Mouse (Mus musculus): ENCODE data around the gene Ell2. TPM values are rescaled to one million over a fixed set of nuclear protein-coding genes. Genes with fewer than 3 reads are reported as not detected.

Gene Ell2
- polyA plus RNA-seq, 1 experiment: 27.3 TPM

DNA sequence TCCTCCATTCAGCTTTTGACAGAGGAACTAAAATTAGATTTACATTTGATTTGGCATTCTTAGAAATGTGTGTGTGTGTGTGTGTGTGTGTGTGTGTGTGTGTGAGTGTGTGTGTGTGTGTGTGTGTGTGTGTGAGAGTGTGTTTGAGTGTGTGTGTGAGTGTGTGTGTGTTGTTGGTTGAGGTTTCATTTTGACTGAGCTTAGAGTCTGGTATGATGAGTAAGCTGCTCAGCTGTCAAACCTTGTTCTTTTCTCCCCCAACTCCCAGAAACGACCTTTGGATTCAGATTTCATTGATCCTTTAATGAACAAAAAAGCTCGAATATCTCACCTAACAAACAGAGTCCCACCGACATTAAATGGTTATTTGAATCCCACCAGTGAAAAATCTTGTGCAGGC, 56.7 kb downstream of the Ell2 start:
- H3K4me1 ChIP-seq (ENCODE audit: control insufficient read depth, insufficient read depth, low read length): no peaks in the 10 kb centered on the region
- WGBS: 78% methylated on average over 3 of the region's 3 CpGs
- no peak for TF ChIP-seq POLR2A (IDR thresholded peaks at IDR 0.05; ENCODE audit: borderline replicate concordance, control insufficient read depth, low read depth, low read length)
- TF ChIP-seq CTCF (IDR thresholded peaks at IDR 0.05; ENCODE audit: control insufficient read depth, insufficient read depth, low read length): no peak
- H3K4me3 ChIP-seq (replicated peaks; ENCODE audit: control insufficient read depth, low read depth, low read length): no peak overlapping the region
- no peak overlapping the region for H3K27ac ChIP-seq (ENCODE audit: control insufficient read depth, insufficient read depth, low read depth, low read length, poor library complexity)

DNA sequence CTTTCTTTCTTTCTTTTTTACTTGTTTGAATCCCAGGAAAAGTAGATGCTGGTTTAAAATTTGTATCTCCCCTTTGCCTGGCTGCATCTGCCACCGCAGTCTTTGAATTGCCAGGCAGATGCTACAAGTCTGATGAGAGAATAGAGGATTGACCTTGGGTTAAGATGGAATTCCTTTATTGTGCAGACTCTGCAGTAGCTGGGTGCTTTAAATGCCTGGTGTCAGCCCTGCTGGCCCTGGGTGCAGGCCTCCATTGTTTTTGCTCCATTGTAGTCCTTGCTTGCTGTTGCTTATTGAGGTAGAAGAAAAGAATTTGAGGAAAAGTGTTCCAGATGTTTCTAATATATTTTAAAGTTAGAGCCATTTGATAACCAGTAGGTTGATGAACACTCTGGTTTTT, 59.2 kb downstream of the Ell2 start:
- Histone ChIP-seq H3K4me3 (replicated peaks; ENCODE audit: control insufficient read depth, low read depth, low read length) (no peak overlapping the region), H3K4me1 (ENCODE audit: control insufficient read depth, insufficient read depth, low read length) (no peaks in the 10 kb centered on the region), H3K27ac (ENCODE audit: control insufficient read depth, insufficient read depth, low read depth, low read length, poor library complexity) (no peak overlapping the region)
- 91% methylated on average over 1 of the region's 1 CpGs for WGBS
- TF ChIP-seq POLR2A (IDR thresholded peaks at IDR 0.05; ENCODE audit: borderline replicate concordance, control insufficient read depth, low read depth, low read length) (no peak), CTCF (IDR thresholded peaks at IDR 0.05; ENCODE audit: control insufficient read depth, insufficient read depth, low read length) (no peak)

GRCm38 (mm10) chr13:75766238-75766637, 59.7 kb downstream of the Ell2 start:
- 91% methylated on average over 5 of the region's 5 CpGs for WGBS
- no peak overlapping the region for H3K4me3 ChIP-seq (replicated peaks; ENCODE audit: control insufficient read depth, low read depth, low read length)
- H3K4me1 ChIP-seq (ENCODE audit: control insufficient read depth, insufficient read depth, low read length): no peaks in the 10 kb centered on the region
- no peak overlapping the region for H3K27ac ChIP-seq (ENCODE audit: control insufficient read depth, insufficient read depth, low read depth, low read length, poor library complexity)
- TF ChIP-seq POLR2A (IDR thresholded peaks at IDR 0.05; ENCODE audit: borderline replicate concordance, control insufficient read depth, low read depth, low read length) (no peak), CTCF (IDR thresholded peaks at IDR 0.05; ENCODE audit: control insufficient read depth, insufficient read depth, low read length) (no peak)

GRCm38 (mm10) chr13:75766967-75767366, 60.4 kb downstream of the Ell2 start:
- Histone ChIP-seq H3K4me3 (replicated peaks; ENCODE audit: control insufficient read depth, low read depth, low read length) (no peak overlapping the region), H3K4me1 (ENCODE audit: control insufficient read depth, insufficient read depth, low read length) (no peaks in the 10 kb centered on the region), H3K27ac (ENCODE audit: control insufficient read depth, insufficient read depth, low read depth, low read length, poor library complexity) (no peak overlapping the region)
- 84% methylated on average over 2 of the region's 2 CpGs for WGBS
- TF ChIP-seq POLR2A (IDR thresholded peaks at IDR 0.05; ENCODE audit: borderline replicate concordance, control insufficient read depth, low read depth, low read length) (no peak), CTCF (IDR thresholded peaks at IDR 0.05; ENCODE audit: control insufficient read depth, insufficient read depth, low read length) (no peak)

DNA sequence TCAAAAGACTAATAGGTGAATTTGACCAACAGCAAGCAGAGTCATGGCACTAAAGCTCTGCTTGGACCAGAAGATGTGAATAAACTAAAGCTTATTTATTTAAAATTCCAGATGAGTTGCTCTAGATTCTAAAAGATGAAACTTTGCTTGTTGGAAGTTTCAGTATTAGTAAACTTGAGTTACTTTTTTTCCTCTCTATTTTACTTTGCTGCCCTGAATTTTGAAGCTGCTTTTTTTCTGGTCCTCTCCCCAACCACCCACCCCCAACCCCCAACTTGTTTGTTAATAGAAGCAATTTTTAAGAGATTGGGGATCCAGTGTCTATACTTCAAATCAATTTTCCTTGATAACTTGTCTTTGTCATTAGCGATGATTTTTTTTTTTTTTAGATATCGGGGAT, 64.2 kb downstream of the Ell2 start:
- over 99% methylated on average over 2 of the region's 2 CpGs for WGBS
- no peak for TF ChIP-seq POLR2A (IDR thresholded peaks at IDR 0.05; ENCODE audit: borderline replicate concordance, control insufficient read depth, low read depth, low read length)
- no peak for TF ChIP-seq CTCF (IDR thresholded peaks at IDR 0.05; ENCODE audit: control insufficient read depth, insufficient read depth, low read length)
- Histone ChIP-seq H3K4me1 (ENCODE audit: control insufficient read depth, insufficient read depth, low read length) (no peaks in the 10 kb centered on the region), H3K27ac (ENCODE audit: control insufficient read depth, insufficient read depth, low read depth, low read length, poor library complexity) (no peak overlapping the region), H3K4me3 (replicated peaks; ENCODE audit: control insufficient read depth, low read depth, low read length) (no peak overlapping the region)

DNA sequence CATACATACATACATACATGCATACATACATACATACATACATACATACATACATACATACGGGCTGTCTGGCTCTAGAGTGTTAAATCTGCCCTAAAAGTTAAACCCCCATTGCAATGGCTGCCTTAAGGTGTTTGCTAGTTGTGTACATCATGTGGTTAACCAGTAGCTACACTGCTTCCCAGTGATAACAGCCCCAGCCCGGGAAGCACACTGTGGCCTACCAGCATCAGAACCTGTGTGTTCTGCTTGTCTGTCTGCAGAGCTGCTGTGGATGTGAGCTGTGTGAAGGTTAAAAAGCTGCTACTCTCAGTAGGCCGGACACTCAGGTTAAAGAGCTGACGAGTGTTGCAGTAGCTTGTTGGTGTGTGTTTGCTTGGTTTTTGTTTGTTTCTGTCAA, 64.8 kb downstream of the Ell2 start:
- H3K4me1 ChIP-seq (ENCODE audit: control insufficient read depth, insufficient read depth, low read length): no peaks in the 10 kb centered on the region
- TF ChIP-seq POLR2A (IDR thresholded peaks at IDR 0.05; ENCODE audit: borderline replicate concordance, control insufficient read depth, low read depth, low read length) (no peak), CTCF (IDR thresholded peaks at IDR 0.05; ENCODE audit: control insufficient read depth, insufficient read depth, low read length) (no peak)
- no peak overlapping the region for H3K4me3 ChIP-seq (replicated peaks; ENCODE audit: control insufficient read depth, low read depth, low read length)
- no peak overlapping the region for H3K27ac ChIP-seq (ENCODE audit: control insufficient read depth, insufficient read depth, low read depth, low read length, poor library complexity)
- WGBS: 57% methylated on average over 4 of the region's 4 CpGs

DNA sequence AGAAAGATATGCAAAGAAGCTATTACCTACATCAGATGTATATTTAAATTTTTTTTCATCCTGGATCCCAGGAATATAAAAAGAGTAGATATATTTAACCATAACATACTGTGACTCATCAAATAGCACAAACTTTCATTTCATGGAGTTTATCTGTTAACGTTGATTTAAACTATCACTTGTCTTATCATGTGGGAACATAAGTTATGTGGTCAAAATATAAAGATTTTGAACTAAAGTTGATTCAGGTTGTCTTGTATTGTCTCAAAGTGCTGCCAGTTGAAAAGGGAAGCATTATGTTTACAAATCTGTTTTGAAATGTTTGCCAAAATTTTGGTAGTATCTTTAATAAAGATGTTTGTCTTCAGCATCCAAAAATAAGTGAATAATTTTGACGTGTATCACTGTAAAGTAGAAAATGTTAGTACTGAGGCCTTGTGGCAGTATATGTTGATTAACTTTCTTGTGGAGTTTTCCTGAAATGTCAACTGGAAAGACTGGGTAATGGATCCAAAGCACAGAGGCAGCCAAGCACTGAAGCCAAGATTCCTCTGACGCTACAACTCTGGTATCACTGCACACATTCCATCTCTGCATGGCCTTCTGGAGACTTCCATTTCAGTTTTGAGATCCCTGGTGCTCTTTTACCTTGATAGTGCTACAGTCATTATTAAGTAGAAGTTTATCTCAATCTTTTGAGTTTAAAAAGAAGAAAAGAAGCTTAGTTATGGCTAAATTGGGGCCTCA, 65.6 kb downstream of the Ell2 start:
- no peak overlapping the region for H3K27ac ChIP-seq (ENCODE audit: control insufficient read depth, insufficient read depth, low read depth, low read length, poor library complexity)
- WGBS: 73% methylated on average over 3 of the region's 3 CpGs
- no peak for TF ChIP-seq POLR2A (IDR thresholded peaks at IDR 0.05; ENCODE audit: borderline replicate concordance, control insufficient read depth, low read depth, low read length)

DNA sequence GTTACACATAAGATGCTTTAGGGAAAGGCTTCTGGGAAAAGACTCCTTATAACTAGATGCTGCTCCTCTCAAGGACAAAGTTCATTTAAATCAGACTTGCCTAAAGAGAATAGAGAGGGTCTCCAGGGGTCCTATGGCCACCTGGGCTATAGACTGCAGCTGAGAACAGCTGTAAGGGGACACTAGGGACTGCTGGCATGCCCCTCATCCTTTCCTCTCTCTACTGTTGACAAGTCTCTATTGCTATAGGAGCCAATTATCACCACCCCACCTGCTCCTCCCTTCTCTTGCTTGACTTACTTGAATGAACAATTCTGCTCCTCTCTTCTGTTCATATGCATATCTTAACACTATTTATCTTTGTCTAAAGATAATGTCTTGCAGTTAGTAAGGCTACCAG, 69.4 kb downstream of the Ell2 start:
- no peak overlapping the region for H3K4me3 ChIP-seq (replicated peaks; ENCODE audit: control insufficient read depth, low read depth, low read length)
- TF ChIP-seq POLR2A (IDR thresholded peaks at IDR 0.05; ENCODE audit: borderline replicate concordance, control insufficient read depth, low read depth, low read length) (no peak), CTCF (IDR thresholded peaks at IDR 0.05; ENCODE audit: control insufficient read depth, insufficient read depth, low read length) (no peak)
- H3K27ac ChIP-seq (ENCODE audit: control insufficient read depth, insufficient read depth, low read depth, low read length, poor library complexity): no peak overlapping the region
- no peaks in the 10 kb centered on the region; the same call in none of the 2 replicates for H3K4me1 ChIP-seq (ENCODE audit: control insufficient read depth, insufficient read depth, low read length)

More for the DNA sequence above, 65.6 kb downstream of the Ell2 start:
- Histone ChIP-seq H3K4me3 (replicated peaks; ENCODE audit: control insufficient read depth, low read depth, low read length) (no peak overlapping the region), H3K4me1 (ENCODE audit: control insufficient read depth, insufficient read depth, low read length) (no peaks in the 10 kb centered on the region)

- Histone ChIP-seq H3K27ac (ENCODE audit: control insufficient read depth, insufficient read depth, low read depth, low read length, poor library complexity) (no peak overlapping the region), H3K4me1 (ENCODE audit: control insufficient read depth, insufficient read depth, low read length) (no peaks in the 10 kb centered on the region; the same call in none of the 2 replicates)
- 58% methylated on average over 1 of the region's 1 CpGs for WGBS
These were observed 70.1 kb downstream of the Ell2 start for GRCm38 (mm10) chr13:75776692-75777091.

More at GRCm38 (mm10) chr13:75776692-75777091, 70.1 kb downstream of the Ell2 start:
- TF ChIP-seq CTCF (IDR thresholded peaks at IDR 0.05; ENCODE audit: control insufficient read depth, insufficient read depth, low read length): no peak
- TF ChIP-seq POLR2A (IDR thresholded peaks at IDR 0.05; ENCODE audit: borderline replicate concordance, control insufficient read depth, low read depth, low read length): no peak
- no peak overlapping the region for H3K4me3 ChIP-seq (replicated peaks; ENCODE audit: control insufficient read depth, low read depth, low read length)
